Mouse (Mus musculus): ENCODE results near the gene Stim2. TPM values are rescaled to one million over a fixed set of nuclear protein-coding genes. Genes with fewer than 3 reads are reported as not detected.

Stim2 gene
- polyA plus RNA-seq, 1 experiment from 2014 or later, result 4.4 TPM

DNA sequence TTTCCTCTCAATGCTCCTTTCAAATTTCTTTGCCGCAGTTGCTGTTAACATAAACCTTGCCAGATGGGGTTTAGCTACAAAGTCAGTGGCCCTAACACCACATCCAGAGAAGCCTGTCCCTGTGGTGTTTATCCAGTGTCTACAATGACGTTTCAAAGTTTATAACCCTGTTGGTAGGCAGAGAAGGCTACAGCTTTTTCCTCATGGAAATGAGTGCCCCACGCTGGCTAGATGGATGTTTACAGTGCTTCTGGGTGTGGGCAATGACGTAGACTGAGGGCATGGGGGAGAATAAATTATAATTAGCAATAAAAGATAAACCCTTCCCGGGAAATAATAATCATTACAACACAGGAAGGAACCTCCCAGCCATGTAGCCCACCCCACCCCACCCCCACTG is 37.1 kb upstream of the Stim2 start:
- Histone ChIP-seq H3K27ac (ENCODE audit: low read length) (no peak overlapping the region), H3K36me3 (ENCODE audit: control insufficient read depth, insufficient read depth) (no peaks in the 10 kb centered on the region), H3K4me3 (ENCODE audit: low read depth, low read length) (no peak overlapping the region), H3K9me3 (replicated peaks; ENCODE audit: control insufficient read depth, low read length) (no peaks in the 10 kb centered on the region), H3K9ac (ENCODE audit: low read depth, low read length) (no peak overlapping the region), H3K4me1 (ENCODE audit: control insufficient read depth, low read depth, low read length) (peaks cover 4% of the 10 kb centered on the region), H3K4me2 (ENCODE audit: low read depth, low read length) (no peak overlapping the region), H3K27me3 (ENCODE audit: control insufficient read depth, insufficient read depth, low read depth, low read length) (no peaks in the 10 kb centered on the region)
- WGBS (ENCODE audit: insufficient replicate concordance), result 29% methylated on average over 5 of the region's 5 CpGs
- ATAC-seq (ENCODE audit: low read depth), result no peak

DNA sequence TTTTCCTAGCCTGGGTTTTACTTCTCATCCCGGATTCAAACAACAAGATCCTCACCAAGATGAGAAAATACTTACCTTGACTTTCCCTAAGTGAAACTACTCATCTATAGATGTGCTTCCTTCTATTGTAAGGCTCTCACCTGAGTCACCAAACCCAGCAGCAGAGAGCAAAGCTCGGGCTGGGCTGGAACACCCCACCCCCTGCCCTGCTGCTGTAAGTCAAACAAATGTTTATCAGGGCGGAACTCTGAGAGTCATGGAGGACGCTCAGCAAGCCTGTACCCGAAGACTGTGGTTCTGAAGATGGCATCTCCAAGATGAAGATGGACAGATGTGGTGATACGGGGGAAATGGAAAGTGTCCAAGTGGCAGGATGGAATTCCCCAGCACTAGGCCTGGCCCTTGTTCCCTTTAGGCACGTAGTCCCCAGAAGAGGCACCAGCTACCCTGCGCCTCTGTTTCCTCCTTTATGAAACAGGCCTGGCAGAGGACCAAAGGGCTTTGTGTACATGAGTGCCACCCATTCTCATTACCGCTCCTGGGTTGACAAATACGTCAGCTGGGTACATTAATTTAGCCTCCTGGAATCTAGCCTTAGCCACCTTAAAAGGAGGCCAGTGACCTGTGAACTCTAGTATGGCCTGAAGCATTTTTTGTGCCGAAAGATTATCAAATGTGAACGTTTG is 36.3 kb upstream of the Stim2 start:
- Histone ChIP-seq H3K9ac (ENCODE audit: low read depth, low read length) (no peak overlapping the region), H3K9me3 (replicated peaks; ENCODE audit: control insufficient read depth, low read length) (no peaks in the 10 kb centered on the region), H3K27ac (ENCODE audit: low read length) (no peak overlapping the region), H3K4me1 (ENCODE audit: control insufficient read depth, low read depth, low read length) (peaks cover 4% of the 10 kb centered on the region), H3K27me3 (ENCODE audit: control insufficient read depth, insufficient read depth, low read depth, low read length) (no peaks in the 10 kb centered on the region), H3K4me3 (ENCODE audit: low read depth, low read length) (no peak overlapping the region), H3K36me3 (ENCODE audit: control insufficient read depth, insufficient read depth) (no peaks in the 10 kb centered on the region), H3K4me2 (ENCODE audit: low read depth, low read length) (no peak overlapping the region)
- peak; percentile 45 for ATAC-seq (ENCODE audit: low read depth)
- 56% methylated on average over 12 of the region's 12 CpGs for WGBS (ENCODE audit: insufficient replicate concordance)

DNA sequence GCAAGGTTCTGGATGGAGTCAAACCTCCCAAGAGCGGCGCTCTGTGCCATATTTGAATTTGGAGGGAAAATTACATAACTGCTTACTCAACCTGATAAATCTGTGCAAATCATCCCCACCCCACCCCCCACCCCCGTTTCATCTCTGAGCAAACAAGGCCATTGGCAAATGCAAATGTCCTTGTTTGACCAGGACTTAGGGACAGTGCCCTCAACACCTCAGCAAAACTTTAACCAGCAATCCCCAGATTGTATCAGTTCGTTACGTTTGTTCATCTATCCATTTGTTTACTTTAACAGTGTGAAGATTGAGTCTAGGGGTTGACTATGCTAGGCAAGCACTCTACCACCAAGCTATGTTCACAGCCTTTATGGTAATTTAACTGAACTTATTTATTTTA is 32.6 kb upstream of the Stim2 start:
- no peak overlapping the region for H3K27ac ChIP-seq (ENCODE audit: low read length)
- no peak overlapping the region for H3K4me2 ChIP-seq (ENCODE audit: low read depth, low read length)
- no peaks in the 10 kb centered on the region for H3K9me3 ChIP-seq (replicated peaks; ENCODE audit: control insufficient read depth, low read length)
- WGBS (ENCODE audit: insufficient replicate concordance), result 62% methylated on average over 5 of the region's 5 CpGs
- H3K9ac ChIP-seq (ENCODE audit: low read depth, low read length), result no peak overlapping the region
- H3K4me1 ChIP-seq (ENCODE audit: control insufficient read depth, low read depth, low read length), result peaks cover 4% of the 10 kb centered on the region
- ATAC-seq (ENCODE audit: low read depth), result peak; percentile 82
- H3K27me3 ChIP-seq (ENCODE audit: control insufficient read depth, insufficient read depth, low read depth, low read length), result peaks cover 4% of the 10 kb centered on the region; the same call in 1 of the 2 replicates
- no peaks in the 10 kb centered on the region for H3K36me3 ChIP-seq (ENCODE audit: control insufficient read depth, insufficient read depth)
- H3K4me3 ChIP-seq (ENCODE audit: low read depth, low read length), result no peak overlapping the region

DNA sequence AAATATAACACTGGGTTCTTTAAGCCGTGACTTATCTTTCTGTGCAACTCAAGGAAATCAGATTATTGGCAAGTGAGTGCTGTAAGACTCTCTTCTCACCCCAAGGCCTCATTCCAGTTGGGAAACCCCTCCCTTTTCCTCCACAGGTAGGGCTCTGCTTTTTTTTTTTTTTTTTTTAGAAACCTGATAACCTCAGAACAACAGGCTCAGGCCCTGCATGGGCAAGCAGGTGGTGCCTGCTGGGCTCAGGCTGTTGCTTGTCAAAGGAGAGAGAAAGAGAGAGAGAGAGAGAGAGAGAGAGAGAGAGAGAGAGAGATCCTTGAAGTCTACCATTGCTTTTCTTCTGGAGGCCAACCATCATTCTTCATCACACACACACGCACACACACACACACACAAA is 30.7 kb upstream of the Stim2 start:
- ATAC-seq (ENCODE audit: low read depth), result no peak
- H3K4me1 ChIP-seq (ENCODE audit: control insufficient read depth, low read depth, low read length), result no peaks in the 10 kb centered on the region; the same call in 1 of the 2 replicates
- no peak overlapping the region for H3K4me2 ChIP-seq (ENCODE audit: low read depth, low read length)
- no peak overlapping the region for H3K4me3 ChIP-seq (ENCODE audit: low read depth, low read length)
- no peaks in the 10 kb centered on the region for H3K9me3 ChIP-seq (replicated peaks; ENCODE audit: control insufficient read depth, low read length)
- 65% methylated on average over 2 of the region's 2 CpGs for WGBS (ENCODE audit: insufficient replicate concordance)
- no peak overlapping the region for H3K27ac ChIP-seq (ENCODE audit: low read length)
- no peaks in the 10 kb centered on the region for H3K36me3 ChIP-seq (ENCODE audit: control insufficient read depth, insufficient read depth)
- peaks cover 4% of the 10 kb centered on the region; the same call in 1 of the 2 replicates for H3K27me3 ChIP-seq (ENCODE audit: control insufficient read depth, insufficient read depth, low read depth, low read length)
- H3K9ac ChIP-seq (ENCODE audit: low read depth, low read length), result no peak overlapping the region

DNA sequence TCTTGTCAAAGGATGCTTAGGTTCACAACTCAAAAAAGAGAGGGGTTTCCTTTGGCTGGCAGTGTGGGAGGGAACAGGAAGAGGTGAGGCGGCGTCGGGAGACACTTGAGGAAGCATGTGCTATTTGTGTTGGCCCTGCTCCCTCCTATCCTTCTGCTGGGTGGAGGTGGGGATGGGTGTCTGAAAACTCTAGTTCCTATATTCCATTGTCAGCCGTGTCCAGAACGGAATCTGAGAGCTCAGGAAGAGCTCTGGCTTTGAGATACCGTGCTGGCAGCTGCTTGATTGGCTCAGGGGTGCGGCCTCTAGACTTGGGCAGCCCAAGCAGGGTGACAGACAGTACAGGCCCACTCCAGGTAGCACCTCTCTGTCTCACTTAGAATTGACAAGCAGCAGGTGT is 28.1 kb upstream of the Stim2 start:
- H3K4me2 ChIP-seq (ENCODE audit: low read depth, low read length), result no peak overlapping the region
- 32% methylated on average over 7 of the region's 7 CpGs for WGBS (ENCODE audit: insufficient replicate concordance)
- no peak overlapping the region for H3K27ac ChIP-seq (ENCODE audit: low read length)
- H3K9me3 ChIP-seq (replicated peaks; ENCODE audit: control insufficient read depth, low read length), result no peaks in the 10 kb centered on the region
- no peak for ATAC-seq (ENCODE audit: low read depth)
- no peaks in the 10 kb centered on the region for H3K36me3 ChIP-seq (ENCODE audit: control insufficient read depth, insufficient read depth)
- H3K9ac ChIP-seq (ENCODE audit: low read depth, low read length), result no peak overlapping the region
- H3K27me3 ChIP-seq (ENCODE audit: control insufficient read depth, insufficient read depth, low read depth, low read length), result peaks cover 4% of the 10 kb centered on the region; the same call in 1 of the 2 replicates
- no peaks in the 10 kb centered on the region; the same call in 1 of the 2 replicates for H3K4me1 ChIP-seq (ENCODE audit: control insufficient read depth, low read depth, low read length)
- no peak overlapping the region for H3K4me3 ChIP-seq (ENCODE audit: low read depth, low read length)

DNA sequence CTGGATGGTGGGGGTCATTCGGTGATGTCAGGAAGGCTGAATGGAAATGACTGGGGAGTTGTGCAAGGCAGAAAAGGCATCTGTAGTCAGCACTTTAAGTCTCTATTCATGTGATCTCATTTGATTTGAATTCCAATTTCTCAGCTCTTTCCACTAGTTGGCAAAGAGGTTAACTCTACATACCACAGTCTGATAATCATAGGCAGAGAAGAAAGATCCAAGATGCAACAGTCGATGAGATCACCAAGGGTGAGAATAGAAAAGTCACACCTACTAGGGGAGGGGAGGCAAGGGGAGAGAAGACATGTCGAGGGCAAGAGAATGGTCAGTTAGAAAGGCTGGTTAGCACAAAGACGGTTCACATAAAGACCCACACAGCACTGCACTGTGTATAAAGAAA is 27.1 kb upstream of the Stim2 start:
- WGBS (ENCODE audit: insufficient replicate concordance), result 54% methylated on average over 4 of the region's 4 CpGs

DNA sequence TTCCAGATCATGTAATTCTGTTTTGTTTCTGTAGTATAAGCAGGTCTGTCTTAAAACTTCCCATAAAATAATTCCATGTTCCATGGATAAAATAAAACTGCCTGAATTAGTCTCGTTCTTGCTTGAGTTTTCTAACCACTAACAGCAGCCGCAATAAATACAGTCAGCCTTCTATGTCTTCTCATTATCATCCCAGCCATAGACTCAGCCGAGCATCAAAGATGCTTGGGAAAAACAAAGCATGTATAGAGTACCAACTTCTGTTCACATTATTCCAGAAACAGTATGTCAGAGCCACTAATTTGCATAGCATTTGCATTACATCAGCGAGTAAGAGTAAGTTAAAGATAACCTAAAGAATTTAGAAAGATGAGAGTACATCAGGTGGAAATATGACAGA is 25.4 kb upstream of the Stim2 start:
- Histone ChIP-seq H3K9ac (ENCODE audit: low read depth, low read length) (no peak overlapping the region), H3K36me3 (ENCODE audit: control insufficient read depth, insufficient read depth) (no peaks in the 10 kb centered on the region), H3K27me3 (ENCODE audit: control insufficient read depth, insufficient read depth, low read depth, low read length) (peaks cover 4% of the 10 kb centered on the region; the same call in 1 of the 2 replicates), H3K27ac (ENCODE audit: low read length) (no peak overlapping the region), H3K4me2 (ENCODE audit: low read depth, low read length) (no peak overlapping the region), H3K9me3 (replicated peaks; ENCODE audit: control insufficient read depth, low read length) (no peaks in the 10 kb centered on the region), H3K4me1 (ENCODE audit: control insufficient read depth, low read depth, low read length) (no peaks in the 10 kb centered on the region), H3K4me3 (ENCODE audit: low read depth, low read length) (no peak overlapping the region)
- no peak for ATAC-seq (ENCODE audit: low read depth)
- 71% methylated on average over 4 of the region's 4 CpGs for WGBS (ENCODE audit: insufficient replicate concordance)

More for the DNA sequence above, 27.1 kb upstream of the Stim2 start:
- no peak overlapping the region for H3K27ac ChIP-seq (ENCODE audit: low read length)
- H3K9ac ChIP-seq (ENCODE audit: low read depth, low read length), result no peak overlapping the region
- H3K27me3 ChIP-seq (ENCODE audit: control insufficient read depth, insufficient read depth, low read depth, low read length), result peaks cover 4% of the 10 kb centered on the region; the same call in 1 of the 2 replicates
- ATAC-seq (ENCODE audit: low read depth), result no peak
- H3K4me3 ChIP-seq (ENCODE audit: low read depth, low read length), result no peak overlapping the region
- H3K4me1 ChIP-seq (ENCODE audit: control insufficient read depth, low read depth, low read length), result no peaks in the 10 kb centered on the region
- no peaks in the 10 kb centered on the region for H3K9me3 ChIP-seq (replicated peaks; ENCODE audit: control insufficient read depth, low read length)
- no peaks in the 10 kb centered on the region for H3K36me3 ChIP-seq (ENCODE audit: control insufficient read depth, insufficient read depth)
- no peak overlapping the region for H3K4me2 ChIP-seq (ENCODE audit: low read depth, low read length)

DNA sequence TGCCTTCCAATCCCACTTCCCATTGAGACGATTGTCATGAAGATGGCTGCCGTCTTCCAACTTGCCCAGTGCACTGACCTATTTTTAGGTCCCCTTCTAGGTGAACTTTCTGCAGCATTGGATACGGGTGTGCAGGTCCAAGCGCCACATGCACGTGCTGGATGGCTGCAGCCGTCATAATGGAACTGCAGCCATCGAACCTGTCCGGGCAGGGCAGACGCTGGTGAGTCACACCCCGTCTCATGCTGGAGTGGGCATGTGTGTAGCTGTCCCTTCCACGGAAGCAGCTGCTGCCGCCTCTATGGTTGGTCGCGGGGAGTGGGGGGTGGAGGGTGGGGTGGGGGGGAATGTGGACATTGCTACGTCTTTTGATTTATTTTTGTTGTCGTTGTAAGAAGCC is 21.8 kb upstream of the Stim2 start:
- Histone ChIP-seq H3K4me1 (ENCODE audit: control insufficient read depth, low read depth, low read length) (no peaks in the 10 kb centered on the region), H3K9ac (ENCODE audit: low read depth, low read length) (no peak overlapping the region), H3K4me2 (ENCODE audit: low read depth, low read length) (no peak overlapping the region), H3K27ac (ENCODE audit: low read length) (no peak overlapping the region), H3K27me3 (ENCODE audit: control insufficient read depth, insufficient read depth, low read depth, low read length) (no peaks in the 10 kb centered on the region), H3K36me3 (ENCODE audit: control insufficient read depth, insufficient read depth) (no peaks in the 10 kb centered on the region), H3K9me3 (replicated peaks; ENCODE audit: control insufficient read depth, low read length) (no peaks in the 10 kb centered on the region), H3K4me3 (ENCODE audit: low read depth, low read length) (no peak overlapping the region)
- ATAC-seq (ENCODE audit: low read depth), result no peak
- WGBS (ENCODE audit: insufficient replicate concordance), result 70% methylated on average over 16 of the region's 16 CpGs

DNA sequence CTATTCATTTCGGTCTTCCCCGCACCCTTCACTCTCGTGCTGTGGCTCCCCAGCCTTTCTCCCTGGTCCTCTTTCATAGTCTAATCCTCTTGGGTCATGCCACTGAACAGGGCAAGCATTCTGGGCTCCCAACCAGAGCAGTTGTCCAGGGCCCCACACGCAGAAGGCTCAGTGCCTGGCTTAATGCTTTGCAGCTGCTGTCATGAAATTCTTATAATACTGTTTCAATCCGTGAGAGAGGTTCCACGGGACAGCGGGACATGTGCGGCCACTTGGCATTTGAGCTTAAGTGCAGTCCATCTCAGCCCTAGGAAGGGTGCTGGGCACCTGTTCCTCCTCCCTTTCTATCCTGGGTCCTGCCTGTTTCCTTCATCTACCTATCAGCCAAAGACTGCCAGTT is 21.2 kb upstream of the Stim2 start:
- Histone ChIP-seq H3K4me3 (ENCODE audit: low read depth, low read length) (no peak overlapping the region), H3K9me3 (replicated peaks; ENCODE audit: control insufficient read depth, low read length) (no peaks in the 10 kb centered on the region), H3K4me2 (ENCODE audit: low read depth, low read length) (no peak overlapping the region), H3K4me1 (ENCODE audit: control insufficient read depth, low read depth, low read length) (no peaks in the 10 kb centered on the region), H3K27me3 (ENCODE audit: control insufficient read depth, insufficient read depth, low read depth, low read length) (no peaks in the 10 kb centered on the region), H3K9ac (ENCODE audit: low read depth, low read length) (no peak overlapping the region), H3K27ac (ENCODE audit: low read length) (no peak overlapping the region), H3K36me3 (ENCODE audit: control insufficient read depth, insufficient read depth) (no peaks in the 10 kb centered on the region)
- WGBS (ENCODE audit: insufficient replicate concordance), result 65% methylated on average over 8 of the region's 8 CpGs
- ATAC-seq (ENCODE audit: low read depth), result no peak

All from liver, embryonic 16.5 days (tissue).